Mouse (Mus musculus) granulocyte monocyte progenitor cell, adult 5-6 weeks (primary cell): ENCODE data around the gene Zfp978. TPM values are rescaled to one million over a fixed set of nuclear protein-coding genes. Genes with fewer than 3 reads are reported as not detected.
A peak's percentile ranks its signal among the peaks of the same experiment; 100 is the strongest.
"Not testable (repeated sequence)": the region's sequence is repeated elsewhere in the genome, so short reads cannot be mapped to it uniquely, and the experiment has no call there.

Source experiments
- ATAC-seq: replicated peaks from 2 replicates; pipeline ENCODE4 v1.8.0; 2016; ENCODE audit warnings: mild to moderate bottlenecking, moderate TSS enrichment, inconsistent platforms; ENCODE audit not compliant: poor library complexity, severe bottlenecking
- total RNA-seq, 2 experiments: library from RNA; stranded (forward) in 1 of 2; stranded (reverse) in 1 of 2; fragments of 200-712, 200-1000 nt in 1 of 2; fragments of >200 nt in 1 of 2; fragmentation: Nextera tagmentation in 1 of 2; gene quantifications; 2 replicates each; pipeline ENCODE4 v1.2.3; 2014 to 2017

Zfp978 gene
- total RNA-seq, 2 experiments from 2014 or later = not detected

DNA sequence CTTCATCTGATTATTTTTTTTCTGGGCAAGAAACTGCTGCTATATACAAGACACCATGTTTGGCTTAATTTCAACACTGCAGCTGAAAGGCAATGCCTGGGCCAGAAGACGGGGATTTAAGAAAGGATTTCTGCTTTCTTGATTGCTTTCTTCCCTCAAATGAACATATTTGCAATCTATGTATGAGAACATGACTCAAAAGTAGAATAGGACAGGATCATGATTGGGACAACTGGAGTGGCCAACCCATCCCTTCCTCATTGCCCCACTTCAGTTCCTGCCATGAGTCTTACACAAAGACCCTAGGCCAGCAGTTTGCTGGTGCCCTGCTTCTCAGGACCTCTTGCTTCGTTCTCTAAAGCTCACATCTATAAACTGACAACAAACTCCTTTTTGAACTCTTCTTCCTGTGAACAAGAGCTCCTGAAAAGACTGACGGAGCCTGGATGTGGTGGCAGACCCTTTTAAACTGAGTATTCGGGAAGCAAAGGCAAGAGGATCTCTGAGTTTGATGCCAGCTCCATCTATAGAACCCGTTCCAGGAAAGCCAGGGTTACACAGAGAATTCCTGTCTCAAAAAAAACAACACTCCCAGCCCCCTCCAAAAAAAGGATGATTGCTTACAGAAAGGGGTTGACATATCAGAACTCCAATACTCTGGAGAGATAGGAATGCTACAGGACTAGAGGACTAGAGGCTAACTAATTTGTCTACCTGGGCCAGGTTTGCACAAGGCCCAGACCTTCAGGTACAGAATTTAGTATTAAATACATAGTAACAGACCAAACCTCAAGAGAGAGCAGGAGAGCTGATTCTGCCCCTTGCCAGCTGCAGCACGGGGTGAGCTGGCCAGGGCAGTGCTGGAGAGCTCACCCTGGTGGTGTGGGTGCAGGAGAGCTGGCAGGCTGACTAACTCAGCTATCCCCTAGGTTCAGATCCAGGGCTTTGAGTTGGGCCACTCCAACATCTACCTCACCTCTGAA, 43.1 kb downstream of the Zfp978 start:
- ATAC-seq = not testable (repeated sequence)

DNA sequence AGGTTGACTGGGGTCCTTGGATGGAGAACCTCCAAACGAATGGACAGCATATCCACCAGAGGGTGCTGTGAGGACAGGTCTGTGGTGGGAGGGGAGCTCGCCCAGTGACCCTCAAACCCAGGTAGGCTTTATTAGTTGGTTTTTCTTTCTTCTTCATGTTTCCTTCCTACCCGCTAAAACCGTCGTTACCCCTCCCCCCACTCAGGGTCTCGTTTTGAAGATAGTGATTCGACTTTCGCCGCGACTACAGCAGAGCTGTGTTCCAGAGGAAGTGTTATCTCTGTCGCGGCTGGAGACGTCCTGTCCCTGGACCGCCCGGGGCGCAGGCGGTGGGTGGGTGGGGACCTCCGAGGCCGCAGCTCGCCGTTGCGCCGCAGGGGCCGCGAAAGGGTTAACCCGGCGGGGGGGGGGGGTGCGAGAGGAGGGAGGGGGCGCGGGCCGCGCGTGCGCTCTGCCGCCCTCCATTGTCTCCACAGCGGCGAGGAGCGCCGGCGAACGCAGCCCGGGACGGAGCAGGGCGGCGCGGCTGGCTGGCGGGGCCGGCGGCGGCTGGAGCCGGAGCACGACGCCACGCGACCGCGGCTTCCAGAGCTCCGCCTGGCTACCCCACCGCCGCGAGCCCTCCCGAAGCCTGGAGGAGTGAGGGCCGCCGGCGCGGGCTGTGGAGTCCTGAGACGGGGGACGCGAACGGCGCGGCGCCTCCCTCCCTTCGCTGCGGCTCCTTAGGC, 45.8 kb downstream of the Zfp978 start:
- ATAC-seq = peak; percentile 70

DNA sequence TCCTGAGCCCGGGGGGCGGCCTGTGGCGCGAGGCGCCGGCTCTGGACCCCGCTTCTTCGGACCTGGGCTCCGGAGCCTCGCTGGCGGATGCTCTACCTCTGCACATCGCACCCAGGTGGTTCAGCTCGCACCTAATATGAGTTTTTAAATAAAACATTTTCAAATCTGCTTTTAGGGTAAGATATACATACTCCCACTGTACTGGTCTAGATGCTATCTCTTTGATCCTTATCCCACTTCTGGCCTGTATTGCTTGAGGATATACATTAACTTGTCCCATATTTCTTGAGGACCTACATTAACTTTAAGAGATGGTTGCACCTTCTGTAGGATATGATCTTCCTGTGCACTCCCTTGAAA, 46.3 kb downstream of the Zfp978 start:
- no peak for ATAC-seq

DNA sequence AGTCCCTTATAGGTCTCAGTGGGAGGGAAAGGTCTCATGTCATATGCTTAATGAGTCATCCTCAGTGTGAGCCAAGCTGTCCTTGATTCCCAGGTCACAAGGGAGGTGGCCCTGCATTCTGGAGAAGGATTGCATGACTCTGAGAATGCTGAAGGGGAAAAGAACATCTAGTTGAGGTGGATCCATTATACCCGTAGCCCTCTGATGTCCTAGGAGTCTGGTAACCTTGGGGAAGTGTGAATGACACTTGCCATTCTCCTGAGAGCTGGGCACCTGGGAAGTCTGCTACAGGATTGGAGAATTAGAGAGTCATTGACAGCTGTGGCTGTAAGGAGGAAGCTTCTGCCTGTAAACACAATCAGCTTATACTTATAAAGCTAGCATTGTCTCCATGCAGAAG, 55.3 kb downstream of the Zfp978 start:
- 0 out of 2 replicates have a peak, but pooled peaks have one; percentile 13 for ATAC-seq

DNA sequence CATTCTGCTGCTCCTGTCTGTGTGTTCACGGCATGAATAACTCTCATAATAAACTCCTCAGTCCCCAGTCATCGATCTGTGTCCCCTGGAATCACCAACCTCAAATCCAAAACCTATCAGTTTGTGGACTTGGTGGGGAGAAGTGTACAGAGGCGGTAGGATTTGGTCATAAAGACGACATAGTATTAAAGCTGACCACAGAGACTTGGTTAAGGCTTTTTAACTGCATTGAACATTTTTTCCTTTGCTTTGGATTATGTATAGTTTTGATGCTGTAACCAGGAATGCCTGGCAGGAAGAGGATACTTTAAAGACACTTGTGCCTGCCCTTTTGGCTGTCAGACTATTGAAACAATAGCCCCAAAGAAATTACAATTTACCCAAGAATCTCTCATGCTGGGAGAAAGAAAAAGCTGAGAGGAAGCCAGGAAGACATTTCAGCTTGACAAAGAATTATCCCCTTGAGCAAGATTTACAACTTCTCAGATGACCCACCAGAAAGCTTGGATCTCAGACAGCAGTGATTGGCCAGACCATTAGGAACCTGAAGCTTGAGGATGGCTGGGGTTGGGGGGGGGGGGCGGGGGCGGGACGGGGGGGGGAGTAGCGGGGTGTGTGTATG, 56.2 kb downstream of the Zfp978 start:
- ATAC-seq = peak; percentile 8; the same call in 1 of the 2 replicates

DNA sequence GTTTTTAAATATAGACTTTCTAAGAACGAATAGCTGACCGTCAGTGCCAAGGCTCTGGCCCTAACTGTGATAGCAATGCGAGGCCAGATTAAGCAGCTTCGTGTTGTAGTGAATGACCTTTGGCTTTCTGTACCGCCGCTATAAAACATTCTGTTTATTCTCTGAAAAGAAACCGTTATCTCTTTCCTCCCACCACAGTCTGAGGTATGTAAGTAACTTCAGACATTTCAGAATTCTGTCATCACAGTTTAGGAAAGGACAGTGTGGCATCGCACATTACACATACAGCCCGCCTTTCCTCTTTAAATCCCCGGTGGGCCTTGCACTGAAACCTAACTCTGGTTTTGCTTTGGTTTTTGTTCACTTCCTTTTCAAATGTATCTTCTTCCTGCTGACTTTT, 56.8 kb downstream of the Zfp978 start:
- no peak for ATAC-seq

DNA sequence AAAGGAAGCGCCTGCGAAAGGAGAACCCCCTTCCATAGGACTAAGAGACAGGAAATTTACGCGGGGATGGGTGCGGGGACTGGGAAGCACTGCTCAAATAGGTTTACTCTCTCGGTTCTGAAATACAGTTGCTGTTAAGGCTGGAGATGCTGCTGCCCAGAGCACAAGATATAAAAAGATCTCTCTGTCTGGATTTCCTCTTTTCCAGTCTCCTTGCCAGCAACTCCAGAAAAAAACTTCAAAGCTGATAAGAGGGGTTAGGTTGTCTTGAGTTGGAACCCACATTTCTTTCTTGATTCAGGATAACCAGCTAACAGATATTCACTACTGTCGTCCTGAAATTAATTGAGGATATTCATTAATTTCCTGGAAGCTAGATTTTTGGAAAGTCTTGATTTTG, 57.2 kb downstream of the Zfp978 start:
- 0 out of 2 replicates have a peak, but pooled peaks have one; percentile 5 for ATAC-seq

DNA sequence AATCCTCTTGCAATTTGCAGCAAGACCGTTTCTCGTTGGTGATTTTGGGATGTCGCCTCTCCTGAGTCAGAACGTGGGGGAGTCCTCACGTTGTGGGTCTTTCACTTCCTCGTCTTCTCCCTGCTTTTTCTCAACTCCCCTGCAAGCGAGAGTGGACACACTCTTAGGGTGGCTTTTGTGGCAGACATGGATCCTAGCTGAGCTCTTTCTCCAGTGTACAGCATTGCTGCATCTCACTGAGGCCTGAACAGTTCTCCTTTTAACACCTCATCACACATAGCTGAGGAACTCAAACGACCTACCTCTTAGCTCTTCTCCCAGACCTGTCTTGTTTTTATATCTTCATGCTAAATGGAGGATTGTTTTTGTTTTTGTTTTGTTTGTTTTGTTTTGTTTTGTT, 58.1 kb downstream of the Zfp978 start:
- ATAC-seq = not testable (repeated sequence)

DNA sequence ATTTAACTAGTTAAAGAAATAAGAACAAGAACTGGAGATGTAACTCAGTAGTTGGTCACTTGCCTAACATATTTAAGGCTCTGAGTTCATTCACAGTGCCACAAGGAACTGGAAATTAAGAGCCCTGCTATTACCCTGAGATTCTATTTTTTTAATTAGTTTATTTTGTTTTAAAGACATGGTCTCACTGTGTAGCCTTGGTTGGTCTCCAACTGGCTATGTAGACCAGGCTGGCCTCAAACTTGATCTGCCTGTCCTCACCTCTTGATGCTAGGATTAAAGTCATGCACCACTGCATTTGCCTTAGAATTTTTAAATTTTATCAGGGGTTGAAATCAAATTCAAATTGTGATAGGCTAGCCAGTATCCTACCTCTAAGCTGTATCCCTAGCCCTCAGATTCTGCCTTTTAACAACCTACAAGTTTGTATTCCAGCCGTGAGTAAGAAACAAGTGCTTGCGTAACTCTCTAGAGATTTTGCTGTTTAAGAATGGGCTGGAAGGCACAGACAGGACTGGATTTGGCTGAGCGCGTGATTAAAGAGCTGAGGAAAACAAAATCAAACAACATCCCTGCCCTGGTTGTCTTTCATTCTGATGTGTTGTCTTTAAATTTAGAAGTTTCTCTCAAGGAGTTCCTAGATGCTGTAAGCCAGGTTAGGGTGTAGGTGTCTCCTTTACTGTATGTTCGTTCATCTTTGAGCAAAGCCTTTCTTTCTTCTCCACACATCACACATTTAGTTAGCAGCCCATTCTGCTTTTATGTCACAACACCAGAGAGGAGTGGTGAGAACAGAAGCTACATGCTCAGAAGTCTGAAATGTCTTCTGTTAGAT, 58.9 kb downstream of the Zfp978 start:
- ATAC-seq = not testable (repeated sequence)

DNA sequence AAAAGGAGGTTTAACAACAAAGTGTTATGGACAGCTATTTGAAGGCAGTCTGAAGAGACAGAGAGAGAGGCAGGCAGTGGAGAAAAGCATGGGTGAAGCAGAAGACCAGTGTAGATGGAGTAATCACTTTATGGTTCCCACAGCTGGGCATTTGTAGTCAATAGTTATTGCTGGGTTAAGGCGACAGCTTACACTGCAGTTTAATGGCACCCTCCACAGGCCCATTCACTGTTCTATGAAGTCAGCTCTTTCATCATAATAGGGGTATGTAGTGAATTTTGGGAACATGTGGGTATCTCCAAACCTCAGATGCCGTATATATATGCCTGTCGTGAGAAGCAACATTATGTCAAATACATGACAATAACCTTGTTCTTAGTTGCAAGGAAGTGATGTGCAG, 59.7 kb downstream of the Zfp978 start:
- ATAC-seq = no peak

DNA sequence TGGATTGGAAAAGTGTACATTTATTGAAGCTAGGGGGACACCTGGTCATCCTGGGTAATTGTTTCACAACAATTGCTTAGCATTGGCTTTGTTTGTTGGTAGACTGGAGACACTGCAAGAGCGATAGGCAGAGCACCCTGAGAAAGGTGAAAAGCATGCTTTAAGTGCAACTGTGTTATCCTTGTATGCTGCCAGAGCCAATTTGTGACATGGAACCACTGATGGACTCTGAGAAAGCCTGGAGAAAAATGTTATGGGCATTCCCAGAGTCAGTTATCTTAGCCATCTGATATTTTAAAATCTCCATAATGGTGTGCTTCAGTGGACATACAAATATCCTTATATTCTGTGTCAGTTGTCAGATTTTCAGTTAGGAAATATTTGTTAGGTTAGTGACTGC, 60.2 kb downstream of the Zfp978 start:
- ATAC-seq = not testable (repeated sequence)

DNA sequence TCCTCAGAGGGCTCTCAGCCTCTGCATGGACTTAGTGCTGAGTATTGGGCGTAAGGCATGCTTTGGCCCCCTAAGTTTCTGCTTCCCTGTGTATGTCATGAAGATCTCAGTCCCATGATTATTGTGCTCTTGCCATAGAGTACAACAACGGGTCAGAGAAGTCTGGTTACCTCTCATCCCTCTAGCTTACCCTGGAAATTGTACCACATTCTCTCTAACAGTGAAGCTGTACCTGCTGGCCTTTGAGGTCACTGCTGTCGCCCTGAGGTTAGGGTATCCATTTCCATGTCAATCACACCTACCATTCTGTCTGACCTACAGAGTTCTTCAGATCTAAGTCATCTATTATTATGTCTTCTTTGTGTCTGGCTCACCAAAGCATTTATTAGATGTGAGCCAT, 62.0 kb downstream of the Zfp978 start:
- no peak for ATAC-seq

DNA sequence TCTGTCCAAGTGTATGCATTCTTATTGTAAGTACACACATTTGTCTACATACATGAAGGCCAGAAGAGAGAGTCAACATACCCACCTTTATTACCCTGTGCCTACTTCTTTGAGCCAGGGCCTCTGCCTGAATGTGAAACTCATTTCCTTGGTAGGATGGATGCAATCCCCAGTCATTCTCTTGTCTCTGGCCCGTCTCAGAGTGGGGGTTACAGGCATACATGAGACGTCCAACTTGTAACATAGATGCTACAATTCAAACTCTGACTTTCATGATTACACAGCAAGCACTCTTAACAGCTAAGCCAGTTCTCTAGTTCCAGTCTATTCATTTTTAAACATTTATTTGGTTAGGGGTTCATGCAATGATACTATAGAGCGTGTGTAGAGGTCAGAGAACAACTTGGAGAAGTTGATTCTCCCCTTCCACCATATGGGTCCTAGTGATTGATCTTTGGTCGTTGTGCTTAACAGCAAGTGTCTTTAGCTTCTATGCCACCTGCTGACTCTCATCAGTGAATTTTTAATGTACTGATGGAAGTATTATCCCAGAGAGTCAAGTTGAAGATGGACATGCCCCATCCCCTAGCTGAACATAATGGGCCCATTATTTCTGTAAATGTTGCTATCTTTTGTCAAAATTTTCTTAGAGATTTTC, 62.7 kb downstream of the Zfp978 start:
- no peak for ATAC-seq

DNA sequence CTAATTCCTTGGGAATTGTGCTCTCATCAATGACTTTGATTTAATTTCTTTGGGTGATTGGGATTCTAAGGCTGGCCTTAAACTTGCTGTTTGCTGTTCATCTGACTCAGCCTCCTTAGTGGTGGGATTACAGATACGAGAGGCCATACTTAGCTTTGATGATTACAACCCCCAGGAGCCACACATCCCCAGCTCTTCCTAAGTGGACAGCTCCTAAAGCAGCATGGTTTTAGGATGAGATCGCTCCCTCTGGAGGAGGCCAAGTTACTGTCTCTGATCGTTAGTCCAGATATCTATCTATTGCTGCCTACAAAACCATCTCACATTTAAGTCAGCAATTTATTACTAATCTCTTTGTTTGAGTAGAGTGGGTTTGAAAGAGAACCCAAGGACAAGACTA, 63.3 kb downstream of the Zfp978 start:
- not testable (repeated sequence) for ATAC-seq

DNA sequence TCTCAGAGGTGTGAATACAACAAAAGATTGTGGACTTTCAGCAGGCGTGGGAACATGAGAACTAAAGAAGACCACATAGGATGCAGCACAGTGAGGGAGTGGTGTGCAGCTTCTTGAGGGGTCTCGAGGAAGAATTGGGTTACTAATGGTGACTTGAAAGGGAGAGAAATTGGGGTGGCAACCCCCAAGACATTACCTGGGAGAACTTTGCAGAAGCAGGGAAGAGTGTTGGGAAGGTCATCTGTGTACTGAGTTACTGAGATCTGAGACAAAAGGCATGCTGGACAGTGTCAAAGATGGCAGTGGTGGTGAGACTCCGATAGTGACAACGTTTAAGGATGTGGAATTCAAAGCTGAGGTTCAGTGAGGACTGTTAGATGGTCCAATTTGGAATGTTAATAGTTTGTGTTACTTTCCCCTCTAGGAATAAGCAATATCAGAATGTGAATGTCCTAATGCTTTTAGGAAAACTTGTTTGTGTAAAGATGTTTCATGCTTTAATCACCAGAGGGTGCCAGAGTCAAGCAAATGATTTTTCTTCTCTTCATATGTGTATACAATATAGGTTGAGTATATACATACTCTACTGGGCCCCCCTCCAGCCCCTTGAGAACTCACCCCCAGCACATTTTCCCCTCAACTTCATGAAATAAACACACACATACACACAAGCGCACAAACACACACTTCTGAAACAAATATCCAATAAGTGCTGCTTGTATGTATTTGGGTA, 64.7 kb downstream of the Zfp978 start:
- peak; percentile 57 for ATAC-seq

DNA sequence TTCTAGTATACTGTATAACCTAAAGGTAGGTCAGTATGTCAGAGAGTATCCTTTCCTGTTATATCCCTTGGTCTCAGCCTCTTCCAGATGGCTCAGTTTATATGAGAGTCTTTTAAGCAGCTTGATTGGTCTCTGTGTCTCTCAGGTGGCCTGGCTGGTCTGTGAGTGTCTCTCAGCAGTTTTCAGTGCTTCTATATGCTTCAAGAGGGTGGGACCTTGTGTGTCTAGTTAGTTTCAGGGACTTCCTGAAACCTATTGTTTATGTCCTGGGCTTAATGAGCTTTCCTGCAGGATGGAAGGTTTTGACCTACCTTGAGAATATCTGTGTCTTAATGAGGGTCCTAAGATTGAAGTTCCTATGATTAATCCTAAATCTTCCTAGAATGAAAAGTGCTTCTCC, 69.5 kb downstream of the Zfp978 start:
- ATAC-seq = no peak

DNA sequence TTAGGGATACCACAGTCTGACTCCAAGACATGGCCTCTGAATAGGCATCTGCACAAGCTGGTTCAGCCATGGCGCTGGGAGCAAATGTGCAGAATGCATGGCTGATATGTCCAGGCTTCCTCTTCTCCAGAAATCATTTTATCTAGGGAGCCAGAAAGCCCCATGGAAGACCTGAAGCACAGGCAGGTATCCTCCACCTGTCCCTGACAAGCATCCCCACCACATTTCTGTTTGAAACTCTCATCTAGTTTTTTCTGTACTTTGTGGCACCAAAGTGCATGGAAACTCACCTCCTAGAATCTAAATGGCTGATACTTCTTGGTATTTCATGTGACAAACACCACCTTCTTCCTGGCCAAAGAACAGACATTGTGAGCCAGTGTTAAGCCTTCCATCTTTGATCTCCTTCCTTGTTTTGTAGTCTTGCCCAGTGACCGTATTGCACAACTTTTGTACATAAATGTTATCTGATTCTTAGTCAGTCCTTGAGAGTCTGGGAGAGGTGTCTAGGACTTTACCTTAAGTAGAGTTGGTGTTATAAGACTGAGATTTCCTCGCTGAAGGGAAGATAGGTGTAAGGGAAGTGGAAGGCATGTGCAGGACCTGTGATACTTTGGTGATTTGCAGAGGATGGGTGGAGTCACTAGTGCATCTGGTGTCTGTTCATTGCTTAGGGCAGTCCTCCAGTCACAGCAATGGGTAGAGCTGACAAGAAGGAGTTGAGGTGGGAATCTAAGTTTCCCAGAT, 70.8 kb downstream of the Zfp978 start:
- ATAC-seq = peak; percentile 8

DNA sequence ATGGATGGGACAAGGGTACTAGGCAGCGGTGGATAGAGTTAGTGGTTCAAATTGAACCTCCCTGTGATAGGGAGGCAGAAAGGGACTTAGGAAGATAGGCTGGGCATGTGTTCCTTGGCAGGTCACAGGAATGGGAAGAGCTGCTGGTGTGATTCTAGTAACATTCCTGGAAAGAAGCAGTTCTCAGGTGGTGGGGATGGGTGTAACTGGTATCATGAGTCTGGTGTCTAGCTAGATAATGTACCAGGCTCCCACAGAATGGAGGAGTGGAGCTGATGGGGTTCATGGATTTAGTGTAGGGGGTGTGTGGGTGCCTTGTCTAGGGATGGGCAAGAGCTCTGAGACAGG, 71.3 kb downstream of the Zfp978 start:
- peak; percentile 8; the same call in 1 of the 2 replicates for ATAC-seq
